Mouse (Mus musculus) right cerebral cortex, postnatal 36 days (tissue): Measurements from ENCODE around the gene Rph3a.
"Not testable (repeated sequence)": the region's sequence is repeated elsewhere in the genome, so short reads cannot be mapped to it uniquely, and the experiment has no call there.

Experiments used
- DNase-seq, 2 experiments: peaks; one replicate each; pipeline ENCODE4 v3.0.0; 2022; ENCODE audit warnings: low spot score in 2 of 2, mixed read lengths in 1 of 2

Rph3a gene

DNA sequence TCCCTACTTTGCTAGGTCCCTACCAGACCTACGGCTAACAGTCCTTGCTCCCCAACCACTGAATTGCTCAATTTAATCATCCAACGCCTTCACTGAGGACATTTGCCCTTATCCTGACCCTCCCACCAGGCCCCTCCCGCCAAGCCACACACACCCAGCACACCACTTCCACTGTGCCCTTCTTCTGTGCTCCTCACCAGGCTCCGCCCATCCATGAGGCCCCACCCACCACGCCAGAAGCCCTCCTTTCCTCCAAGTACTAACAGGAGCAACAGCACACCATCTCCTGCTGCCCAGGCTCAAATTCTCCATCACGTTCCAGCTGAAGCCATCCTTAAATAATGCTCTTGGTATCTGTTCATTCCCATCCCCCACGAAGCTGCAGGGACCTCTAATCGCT, 35.4 kb downstream of the Rph3a start:
- DNase-seq, result no peak

- DNase-seq, result no peak
These were observed 37.6 kb downstream of the Rph3a start for GRCm38 (mm10) chr5:120972278-120972677.

DNA sequence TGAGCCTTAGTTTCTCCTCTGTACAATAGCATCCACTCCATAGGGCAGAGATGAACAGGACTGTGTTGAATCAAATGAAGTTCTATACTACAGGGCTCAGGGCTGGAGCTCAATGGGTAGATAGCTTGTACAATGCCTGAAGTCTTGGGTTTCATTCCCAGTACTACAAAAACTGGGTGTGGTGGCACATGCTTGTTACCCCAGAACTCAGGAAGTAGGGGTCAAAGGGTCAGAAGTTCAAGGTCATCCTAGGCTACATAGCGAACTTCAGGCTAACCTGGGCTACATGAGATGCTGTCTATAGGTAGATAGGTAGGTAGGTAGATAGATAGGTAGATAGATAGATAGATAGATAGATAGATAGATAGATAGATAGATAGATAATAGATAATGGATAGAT, 38.6 kb downstream of the Rph3a start:
- DNase-seq, result no peak

DNA sequence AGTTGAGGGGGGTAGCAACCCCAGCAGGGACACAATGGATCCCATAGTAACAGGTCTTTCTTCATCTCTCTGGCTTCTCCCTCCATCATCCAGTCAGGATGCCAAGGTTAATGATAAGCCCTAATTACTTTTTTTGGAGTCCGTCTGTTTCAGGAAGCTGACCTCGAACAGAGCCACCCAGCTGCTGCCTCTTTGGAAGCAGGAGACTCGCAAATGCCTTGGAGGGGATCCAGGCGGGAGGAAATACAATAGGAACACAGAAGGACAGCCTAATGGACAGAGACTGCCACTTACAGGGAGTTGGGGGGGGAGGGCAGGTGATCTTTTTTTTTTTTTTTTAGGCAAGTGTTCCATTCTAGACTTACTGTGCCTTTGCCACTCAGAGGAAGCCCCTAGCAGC, 40.2 kb downstream of the Rph3a start:
- DNase-seq, result no peak

DNA sequence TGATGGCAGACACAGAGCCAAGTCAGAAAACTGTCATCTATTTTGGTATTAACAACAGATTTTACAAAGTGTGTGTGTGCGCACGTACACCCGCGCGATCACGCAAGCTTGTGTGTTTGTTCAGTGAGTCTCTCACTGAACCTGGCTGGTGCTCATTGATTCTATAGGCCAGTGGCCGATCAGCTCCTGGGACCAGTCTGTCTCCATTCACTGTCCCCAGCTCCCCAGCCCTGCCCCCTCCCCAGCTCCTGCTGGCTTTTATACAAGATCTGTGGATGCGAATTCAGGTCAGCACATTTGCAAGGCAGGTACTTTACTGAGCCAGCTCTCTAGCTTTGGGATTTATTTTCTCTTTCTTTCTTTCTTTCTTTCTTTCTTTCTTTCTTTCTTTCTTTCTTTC, 41.1 kb downstream of the Rph3a start:
- no peak for DNase-seq

- no peak for DNase-seq
These were observed 41.8 kb downstream of the Rph3a start for GRCm38 (mm10) chr5:120968134-120968532.

- no peak for DNase-seq
These were observed 42.3 kb downstream of the Rph3a start for GRCm38 (mm10) chr5:120967355-120968133.

DNA sequence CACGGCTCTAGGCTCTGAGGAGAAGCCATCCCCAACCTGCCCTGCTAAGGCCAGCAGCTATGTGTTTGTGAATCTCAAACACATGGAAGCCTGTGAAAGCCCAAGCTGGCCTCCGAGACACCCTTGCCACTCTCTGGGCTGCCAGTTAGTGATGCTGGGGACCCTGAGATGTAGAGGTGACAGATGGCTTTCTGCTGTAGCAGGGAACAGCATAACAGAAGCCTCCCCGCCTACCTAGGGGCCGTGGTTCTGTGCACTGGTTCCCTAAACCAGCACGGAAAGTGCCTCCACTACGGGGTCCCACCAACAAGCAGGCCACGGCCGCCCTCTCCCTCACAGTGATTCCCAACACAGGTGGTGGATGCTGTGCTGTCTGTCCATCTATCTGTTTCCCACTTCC, 43.0 kb downstream of the Rph3a start:
- no peak for DNase-seq

DNA sequence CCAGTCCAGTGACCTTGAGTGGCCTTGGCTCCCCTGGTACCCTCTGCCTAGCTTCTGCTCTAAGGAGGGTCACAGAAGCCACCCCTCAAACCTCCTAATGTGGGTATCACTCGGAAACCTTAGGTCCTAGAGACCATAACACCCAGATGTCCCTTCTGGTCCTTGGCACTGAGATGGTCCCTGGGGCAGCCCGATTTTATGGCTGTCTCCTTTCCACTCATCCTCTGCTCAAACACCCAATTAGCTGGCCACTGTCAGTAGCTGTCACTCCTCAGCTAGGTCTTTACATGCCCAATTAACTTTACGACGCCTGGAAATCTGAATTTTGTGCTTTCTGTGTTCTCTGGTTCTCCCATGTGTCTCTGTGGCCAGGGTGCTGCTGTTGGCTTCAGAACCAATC, 43.7 kb downstream of the Rph3a start:
- DNase-seq, result no peak

DNA sequence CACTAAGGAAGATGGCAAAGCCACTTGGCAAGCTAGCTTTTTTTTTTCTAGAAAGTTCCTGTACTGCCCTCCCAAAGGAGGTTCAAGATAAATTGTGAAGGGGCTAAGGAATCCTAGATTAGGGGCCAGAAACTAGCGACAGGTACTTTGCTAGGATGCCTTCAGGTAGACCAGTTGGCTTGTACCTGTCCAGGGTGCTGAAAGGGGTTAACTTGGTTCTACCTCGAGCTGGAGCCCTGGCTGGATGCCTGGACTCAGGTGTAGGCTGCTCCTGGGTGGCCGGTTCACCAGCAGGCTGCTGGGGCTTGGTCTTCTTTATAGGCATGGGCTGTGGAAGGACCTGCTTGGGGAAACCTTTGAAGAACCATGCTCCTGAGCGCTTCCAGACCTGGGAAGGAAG, 48.9 kb downstream of the Rph3a start:
- DNase-seq, result no peak

DNA sequence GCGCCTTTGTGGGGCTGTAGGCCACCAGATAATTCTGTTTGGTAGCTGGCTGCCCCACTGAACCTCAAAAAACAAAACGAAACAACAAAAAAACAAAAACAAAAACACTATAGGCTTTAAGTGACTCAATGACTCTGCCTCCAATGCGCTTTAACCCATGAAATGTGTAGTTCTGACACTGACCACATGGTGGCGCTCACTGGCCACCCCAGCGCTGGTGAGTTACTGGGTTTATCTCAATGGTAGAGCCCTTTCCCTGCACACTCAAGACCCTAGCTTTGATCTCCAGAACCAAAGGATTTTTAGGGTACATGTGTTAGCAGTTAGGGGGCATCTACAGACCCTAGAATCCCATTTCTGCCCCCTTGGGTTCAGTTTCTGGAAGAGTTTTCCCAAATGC, 55.9 kb downstream of the Rph3a start:
- DNase-seq, result no peak

DNA sequence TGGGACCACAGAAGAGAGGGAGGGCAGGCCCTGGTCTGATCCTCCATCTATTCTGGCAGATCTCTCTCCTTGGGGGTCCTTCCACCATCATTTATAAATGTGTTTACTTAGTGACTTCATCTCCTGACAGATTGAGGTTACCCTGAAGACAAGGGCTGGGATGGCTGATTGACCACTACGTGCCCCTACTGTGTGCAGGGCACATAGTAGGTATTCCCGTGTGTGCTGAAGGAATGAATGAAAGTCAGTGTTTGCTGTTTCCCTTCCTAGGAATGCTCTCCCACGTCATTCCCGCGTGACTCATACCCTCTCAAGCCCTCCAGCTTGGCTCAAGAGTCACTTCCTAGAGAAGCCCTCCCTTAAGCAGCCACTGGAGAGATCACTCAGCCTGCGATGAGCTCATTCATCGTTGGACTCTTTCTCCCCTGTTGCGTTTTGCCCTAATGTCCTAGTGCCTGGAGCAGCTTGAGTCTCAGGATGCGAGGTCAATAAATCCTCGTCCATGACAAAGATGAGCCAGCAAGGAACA, 57.6 kb downstream of the Rph3a start:
- DNase-seq, result no peak

GRCm38 (mm10) chr5:120942076-120942475, 67.8 kb downstream of the Rph3a start:
- peak; percentile 14 to 23 for DNase-seq

- no peak for DNase-seq
These were observed 71.3 kb downstream of the Rph3a start for GRCm38 (mm10) chr5:120938586-120938985.

GRCm38 (mm10) chr5:120937841-120938240, 72.1 kb downstream of the Rph3a start:
- no peak for DNase-seq

GRCm38 (mm10) chr5:120933966-120934365, 75.9 kb downstream of the Rph3a start:
- no peak for DNase-seq

- DNase-seq, result no peak
These were observed 82.9 kb downstream of the Rph3a start for GRCm38 (mm10) chr5:120927036-120927435.

DNA sequence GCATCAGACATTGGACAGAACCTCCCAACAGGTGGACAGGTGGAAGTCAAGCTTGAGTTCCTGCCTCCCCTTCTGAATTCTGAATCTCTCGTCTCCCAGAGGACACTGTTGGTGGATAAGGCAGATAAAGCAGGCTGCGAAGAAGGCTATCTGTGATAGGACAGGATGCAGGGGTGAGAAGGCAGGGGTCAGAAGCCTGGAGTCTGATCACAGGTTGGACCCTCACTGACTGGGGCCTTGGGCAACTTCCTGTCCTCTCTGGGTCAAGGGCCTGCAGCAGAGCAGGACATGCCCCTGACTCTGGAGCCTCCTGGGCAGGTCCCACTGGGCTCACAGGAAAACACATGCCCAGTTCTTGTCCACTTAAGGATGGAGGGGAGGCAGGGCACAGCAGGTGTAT, 83.6 kb downstream of the Rph3a start:
- not testable (repeated sequence) for DNase-seq

DNA sequence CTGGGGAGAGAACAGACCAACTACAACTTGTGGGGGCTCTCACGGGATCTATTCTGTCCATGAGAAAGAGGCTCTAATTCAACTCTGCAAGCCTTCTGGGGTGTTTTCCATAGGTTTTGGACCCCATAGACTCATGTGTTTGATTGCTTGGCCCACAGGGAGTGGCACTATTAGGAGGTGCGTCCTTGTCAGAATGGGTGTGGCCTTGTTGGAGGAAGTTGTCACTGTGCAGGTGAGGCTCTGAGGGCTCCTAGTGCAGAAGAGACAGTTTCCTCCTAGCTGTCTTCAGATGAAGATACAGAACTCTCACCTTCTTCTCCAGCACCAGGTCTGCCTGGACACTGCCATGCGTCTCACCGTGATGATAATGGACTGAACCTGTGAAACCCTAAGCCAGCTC, 85.4 kb downstream of the Rph3a start:
- not testable (repeated sequence) for DNase-seq

DNA sequence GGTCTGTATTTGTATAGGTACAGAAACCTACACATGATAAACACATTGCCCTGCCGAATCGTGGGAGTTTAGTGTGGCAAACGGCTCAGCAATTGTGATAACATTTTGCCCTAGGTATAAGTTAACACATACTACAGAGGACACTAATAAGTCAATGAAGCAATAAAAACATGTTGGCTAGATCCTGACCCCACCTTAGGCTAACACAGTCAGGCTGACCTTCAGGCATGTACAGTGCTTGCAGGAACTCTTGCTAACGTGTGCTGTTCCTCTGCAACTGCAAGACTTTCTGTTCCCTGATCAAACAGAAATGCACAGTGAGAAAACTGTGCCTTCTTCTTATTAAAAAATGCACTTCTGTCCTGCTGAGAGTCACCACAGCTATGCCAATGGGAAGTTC, 85.9 kb downstream of the Rph3a start:
- DNase-seq, result no peak

DNA sequence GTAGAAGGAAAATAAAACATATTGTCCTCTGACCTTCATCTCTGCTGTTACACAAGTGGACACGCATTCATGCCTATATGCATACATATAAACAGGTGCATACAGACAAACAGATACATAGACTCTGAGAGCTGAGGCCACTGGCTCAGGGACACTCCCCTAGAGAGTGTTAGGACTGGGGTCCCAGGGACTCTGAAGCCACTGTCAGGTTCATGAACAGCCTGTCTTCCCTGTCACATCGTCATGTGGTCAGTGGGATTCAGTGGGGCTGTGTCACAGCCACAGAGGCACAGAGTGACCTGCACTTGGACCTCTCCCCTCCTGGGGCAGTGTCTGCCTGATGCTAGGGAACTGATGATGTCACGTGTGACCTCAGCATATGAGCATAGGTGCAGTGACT, 89.6 kb downstream of the Rph3a start:
- no peak for DNase-seq

- not testable (repeated sequence) for DNase-seq
These were observed 90.5 kb downstream of the Rph3a start for GRCm38 (mm10) chr5:120919156-120919935.

DNA sequence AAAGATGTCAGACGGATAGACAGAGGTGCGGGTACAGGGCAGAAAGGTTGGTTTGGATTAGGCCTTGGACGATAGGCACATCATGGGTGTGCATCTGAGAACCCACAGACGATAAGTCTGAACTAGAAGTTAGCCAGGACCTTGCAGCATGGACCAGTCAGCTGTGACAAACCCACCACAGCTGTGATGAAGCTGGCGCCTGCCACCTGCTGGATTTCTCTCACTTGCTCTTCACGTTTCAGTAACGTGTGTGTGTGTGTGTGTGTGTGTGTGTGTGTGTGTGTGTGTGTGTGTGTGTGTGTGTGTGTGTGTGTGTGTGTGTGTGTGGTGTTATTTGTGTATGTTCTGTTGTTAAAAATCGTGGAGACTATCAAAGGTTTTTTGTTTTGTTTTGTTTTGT, 95.7 kb downstream of the Rph3a start, which contains the start of gene Oas1d:
Gene Oas1d, plus strand, starts transcription at position 333 of the 400 bp plus-strand sequence.
- not testable (repeated sequence) for DNase-seq
